Mouse (Mus musculus) adrenal gland, adult 2 months (tissue): ENCODE measurements around the gene Tmem243. TPM values are rescaled to one million over a fixed set of nuclear protein-coding genes. Genes with fewer than 3 reads are reported as not detected.

Experiments
- DNase-seq: peaks from one replicate; pipeline ENCODE4 v3.0.0; 2021
- polyA plus RNA-seq: library from polyadenylated mRNA; depleted of rRNA; stranded (reverse); fragments of >200 nt; gene quantifications from 2 replicates; pipeline ENCODE4 v1.2.3, GENCODE M21; 2012; rRNA removed
- total RNA-seq, 2 experiments: library from RNA; stranded (reverse); gene quantifications; 2 replicates each; pipeline ENCODE4 v1.2.3; 2021

Tmem243 gene
- total and polyA plus RNA-seq, 3 experiments: 19.6 to 53.8 (median 27.0) TPM

- DNase-seq: no peak
Observed at GRCm38 (mm10) chr5:9173295-9173694, 72.8 kb downstream of the Tmem243 start.

GRCm38 (mm10) chr5:9186467-9186866 is 86.0 kb downstream of the Tmem243 start:
- DNase-seq: no peak

Other genes starting within 250 kb of the Tmem243 start
- gene Abcb4, start 207.0 kb upstream of the Tmem243 start, total RNA-seq: 1 to 10 TPM; 3.1 to 4.0 TPM
- 0.08 and 0.12 TPM in 2 replicates for gene Abcb4, start 207.0 kb upstream of the Tmem243 start, polyA plus RNA-seq
- gene Crot, start 103.3 kb upstream of the Tmem243 start, total RNA-seq: 10 to 100 TPM; 33.2 to 37.5 TPM
- gene Crot, start 103.3 kb upstream of the Tmem243 start, polyA plus RNA-seq: 3.3 and 3.7 TPM in 2 replicates
- 10 to 100 TPM; 25.7 to 31.9 TPM for gene Dmtf1, start 61.1 kb downstream of the Tmem243 start, total RNA-seq
- gene Dmtf1, start 61.1 kb downstream of the Tmem243 start, polyA plus RNA-seq: 3.1 and 3.3 TPM in 2 replicates
- gene 9330182L06Rik, start 165.4 kb downstream of the Tmem243 start, total RNA-seq: 10 to 100 TPM; 10.6 to 12.6 TPM
- gene 9330182L06Rik, start 165.4 kb downstream of the Tmem243 start, polyA plus RNA-seq: 1.5 and 2.1 TPM in 2 replicates